Mouse (Mus musculus) thymus, adult 2 months (tissue): ENCODE results near the gene Myo7a.

Experiments
- CTCF ChIP-seq: fragments of 200-500 bp; IDR thresholded peaks from 2 replicates; pipeline ENCODE4 v1.5.1; 2012; ENCODE audit warnings: mild to moderate bottlenecking, control low read depth, low read length, moderate library complexity, borderline replicate concordance; ENCODE audit not compliant: control insufficient read depth, poor library complexity, insufficient read depth; ENCODE audit errors: extremely low read depth
- POLR2A ChIP-seq: fragments of 200-500 bp; IDR thresholded peaks from 2 replicates; pipeline ENCODE4 v1.6.1; 2012; ENCODE audit warnings: mild to moderate bottlenecking, low read length, control low read depth, moderate library complexity; ENCODE audit not compliant: control insufficient read depth, poor library complexity, insufficient read depth; ENCODE audit errors: extremely low read depth

- TF ChIP-seq CTCF (no peak), POLR2A (no peak)
Measured at GRCm38 (mm10) chr7:98137583-98137982, 18.3 kb upstream of the Myo7a start.
